Mouse (Mus musculus) left cerebral cortex, adult 6 months (tissue): Measurements from ENCODE around the gene Sucla2. TPM values are rescaled to one million over a fixed set of nuclear protein-coding genes. Genes with fewer than 3 reads are reported as not detected.

Source experiments
- long read RNA-seq, 2 experiments: library from polyadenylated mRNA; unstranded; transcript quantifications; one replicate each; pipeline ENCODE4 v2.0.0; 2019 to 2020
- polyA plus RNA-seq: library from polyadenylated mRNA; unstranded; fragments of <200 nt; fragmentation: Nextera tagmentation; gene quantifications from 2 replicates; pipeline ENCODE4 v1.2.3, GENCODE M21; 2021

Sucla2 gene
- 194 and 225 TPM in 2 replicates for polyA plus RNA-seq
- long read RNA-seq, experiment 1, transcript Sucla2-203 (11 exons, 2,229 nt), result major isoform, 1,072 of 1,149 reads
- long read RNA-seq, experiment 1, partial matches to known transcripts, result 23 of 1,149 reads
- long read RNA-seq, experiment 1, other reads (novel, unspliced or antisense), result 53 of 1,149 reads
- long read RNA-seq, experiment 2, transcript Sucla2-203 (11 exons, 2,229 nt), result major isoform, 350 of 438 reads
- long read RNA-seq, experiment 2, partial matches to known transcripts, result 58 of 438 reads
- long read RNA-seq, experiment 2, other reads (novel, unspliced or antisense), result 27 of 438 reads

GRCm38 (mm10) chr14:73524766-73525448 lies at the start of gene Sucla2:
TSS of gene Sucla2 (plus strand) at chr14:73525319.

GRCm38 (mm10) chr14:73509765-73510423 lies 15.2 kb upstream of the Sucla2 start, which contains the start of gene Med4:
TSS of gene Med4 (plus strand) at chr14:73510025.

GRCm38 (mm10) chr14:73548051-73548450 lies 22.9 kb downstream of the Sucla2 start, which contains the start of gene Nudt15:
TSS of gene Nudt15 (minus strand) at chr14:73548242.

Other genes with a start within 250 kb of the Sucla2 start
- 7.6 and 12.9 TPM in 2 replicates for gene Rb1, start 199.5 kb upstream of the Sucla2 start, polyA plus RNA-seq
- gene Itm2b, start 140.0 kb upstream of the Sucla2 start, polyA plus RNA-seq, result 1,369 and 1,723 TPM in 2 replicates
- 26.0 and 34.0 TPM in 2 replicates for gene Med4, start 15.3 kb upstream of the Sucla2 start, polyA plus RNA-seq
- gene Nudt15, start 22.9 kb downstream of the Sucla2 start, polyA plus RNA-seq, result 2.4 and 3.1 TPM in 2 replicates
- gene Gm21750, start 135.9 kb downstream of the Sucla2 start, polyA plus RNA-seq, result not detected in 2 replicates